Mouse (Mus musculus): ENCODE results near the gene Tsc2. TPM values are rescaled to one million over a fixed set of nuclear protein-coding genes. Genes with fewer than 3 reads are reported as not detected.

The Tsc2 gene
- polyA plus RNA-seq, 1 experiment = 95.3 TPM

DNA sequence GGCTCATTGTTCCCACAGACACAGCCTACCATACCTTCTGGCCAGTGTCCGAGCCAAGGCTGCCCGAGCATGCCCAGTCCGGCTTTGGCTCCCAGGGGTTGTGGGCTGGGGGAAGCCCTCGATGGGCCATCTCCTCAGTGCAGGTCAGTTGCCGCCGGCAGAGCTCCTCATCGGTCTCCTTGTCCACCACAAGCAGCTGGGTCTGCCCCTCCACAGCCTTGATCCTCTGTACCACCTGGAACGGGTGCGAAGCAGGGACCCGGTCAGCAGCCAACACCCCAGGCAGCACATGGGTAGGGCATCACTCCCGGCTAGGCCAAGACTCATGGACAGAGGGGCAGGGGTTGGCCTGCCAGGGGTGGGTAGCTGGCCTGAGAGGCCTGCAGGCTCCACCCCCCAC is 15.1 kb upstream of the Tsc2 start:
- DNase-seq (ENCODE audit: low spot score) = no peak

GRCm38 (mm10) chr17:24646381-24646780 is 14.0 kb upstream of the Tsc2 start:
- DNase-seq (ENCODE audit: low spot score) = no peak

- no peak for DNase-seq (ENCODE audit: low spot score)
These were observed 13.5 kb upstream of the Tsc2 start for GRCm38 (mm10) chr17:24645916-24646315.

DNA sequence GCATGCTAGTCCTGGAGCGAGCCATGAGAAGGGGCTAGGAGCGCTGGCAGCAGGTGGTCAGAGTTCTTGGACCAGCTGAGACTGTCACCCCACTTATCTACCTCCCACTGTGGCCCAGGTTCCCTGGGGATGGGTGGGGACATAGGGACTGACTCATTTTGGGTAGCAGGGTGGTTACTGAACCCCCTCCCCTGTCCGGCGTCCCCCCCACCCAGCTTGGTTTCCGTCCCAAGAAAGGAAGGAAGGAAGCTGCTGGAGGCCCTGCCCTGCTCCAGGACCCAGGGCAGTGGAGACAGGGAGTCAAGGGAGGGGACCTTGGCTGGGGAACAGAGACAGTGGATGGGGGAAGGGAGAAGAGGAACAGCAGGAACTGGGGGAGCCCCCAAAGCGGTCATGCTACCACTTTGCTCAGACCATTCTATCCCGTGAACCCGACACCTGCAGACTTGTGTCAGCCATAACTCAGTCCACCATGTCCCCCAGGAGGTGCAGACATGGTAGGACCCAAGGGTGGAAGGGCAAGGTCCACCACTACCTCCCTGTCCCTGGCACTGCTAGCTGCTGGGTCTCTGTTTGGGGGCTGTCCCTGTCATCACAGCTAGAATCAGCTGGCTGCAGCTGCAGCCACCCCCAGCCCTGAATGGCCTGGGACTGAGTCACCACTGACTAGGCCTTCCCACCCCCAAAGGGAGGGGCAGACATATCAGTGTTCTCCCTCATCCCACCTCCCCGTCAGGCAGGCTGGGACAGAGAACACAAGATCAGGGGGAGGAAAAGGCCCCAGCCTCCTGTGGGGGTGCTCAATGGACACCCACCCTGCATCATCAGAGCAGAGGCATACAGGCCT is 12.7 kb upstream of the Tsc2 start:
- no peak for DNase-seq (ENCODE audit: low spot score)

DNA sequence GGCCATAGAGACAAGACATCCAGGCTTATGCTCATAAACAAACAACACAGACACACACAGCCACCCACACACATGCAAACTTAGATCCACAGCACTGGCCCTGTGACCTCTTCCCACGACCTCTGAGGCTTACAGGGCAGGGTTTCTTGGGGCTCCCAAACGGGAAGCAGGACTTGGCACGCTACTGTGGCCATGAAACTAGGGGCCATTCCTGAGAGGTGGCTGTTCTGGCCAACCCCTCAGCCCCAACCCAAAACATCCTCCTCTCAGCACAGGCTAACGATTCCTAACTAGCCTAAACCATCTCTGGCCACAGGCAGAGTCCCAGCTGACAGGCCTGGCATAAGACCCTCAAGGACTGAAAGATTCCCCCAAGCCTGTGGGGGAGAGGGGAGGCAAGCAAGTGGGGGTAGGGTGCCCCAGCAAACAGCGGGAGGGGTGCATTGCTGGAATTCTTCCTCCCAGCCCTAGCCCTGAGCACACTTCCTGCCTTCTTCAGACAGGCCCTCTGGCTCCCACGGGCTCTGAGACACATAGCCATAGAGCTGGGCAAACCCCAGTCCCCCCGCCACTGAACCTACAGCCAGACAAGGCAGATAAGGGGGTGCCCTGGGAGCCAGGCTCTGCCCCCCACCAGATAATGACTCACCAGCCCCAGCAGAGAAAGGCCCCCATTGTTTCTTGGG is 11.7 kb upstream of the Tsc2 start:
- DNase-seq (ENCODE audit: low spot score) = no peak

GRCm38 (mm10) chr17:24642791-24643343 is 10.4 kb upstream of the Tsc2 start:
- DNase-seq (ENCODE audit: low spot score) = no peak

- no peak for DNase-seq (ENCODE audit: low spot score)
These were observed 9.5 kb upstream of the Tsc2 start for GRCm38 (mm10) chr17:24641944-24642343.

GRCm38 (mm10) chr17:24640581-24640980 is 8.2 kb upstream of the Tsc2 start:
- no peak for DNase-seq (ENCODE audit: low spot score)

- DNase-seq (ENCODE audit: low spot score) = no peak
These were observed 7.7 kb upstream of the Tsc2 start for GRCm38 (mm10) chr17:24640119-24640518.

- DNase-seq (ENCODE audit: low spot score) = no peak
These were observed 7.2 kb upstream of the Tsc2 start for GRCm38 (mm10) chr17:24639571-24639988.

DNA sequence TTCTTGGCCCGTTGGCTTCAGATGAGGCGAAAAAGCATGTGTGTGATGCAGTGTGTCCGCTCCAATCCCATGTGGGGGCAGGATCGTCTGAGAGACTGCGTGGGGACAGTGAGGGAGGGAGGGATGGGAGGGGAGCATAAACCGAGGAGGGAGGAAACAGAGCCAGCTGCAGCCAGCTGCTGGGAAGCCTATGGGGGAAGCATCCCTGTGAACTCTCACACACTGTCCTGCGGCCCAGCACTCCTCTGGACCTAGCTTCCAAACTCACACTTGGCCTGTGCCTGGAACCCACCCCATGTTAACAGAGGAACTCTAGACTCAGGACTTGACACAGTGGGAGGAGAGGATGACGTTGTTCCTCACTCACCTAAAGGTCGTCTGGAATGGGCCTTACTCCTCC is 6.4 kb upstream of the Tsc2 start:
- DNase-seq (ENCODE audit: low spot score) = no peak

- DNase-seq (ENCODE audit: low spot score) = no peak
These were observed 5.8 kb upstream of the Tsc2 start for GRCm38 (mm10) chr17:24638214-24638613.

- DNase-seq (ENCODE audit: low spot score) = no peak
These were observed 4.5 kb upstream of the Tsc2 start for GRCm38 (mm10) chr17:24636781-24637481.

DNA sequence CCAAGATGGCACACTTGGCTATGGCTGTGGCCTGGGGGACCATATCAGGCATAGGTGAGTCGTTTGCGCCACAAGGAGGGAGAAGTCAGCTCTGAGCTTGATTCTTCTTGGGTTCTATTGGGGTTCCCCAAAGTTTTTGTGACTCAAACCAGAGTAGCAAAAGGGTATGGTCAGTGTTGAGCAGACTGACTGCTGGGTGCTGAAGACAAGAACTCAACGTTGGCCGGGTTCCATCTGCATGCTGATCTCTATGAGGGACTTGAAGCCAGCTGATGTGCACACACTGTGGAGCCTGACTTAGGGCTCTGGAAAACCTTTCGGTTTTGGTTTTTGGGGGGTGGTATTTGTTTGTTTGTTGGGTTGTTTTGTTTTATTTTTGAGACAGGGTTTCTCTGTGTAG is 3.3 kb upstream of the Tsc2 start:
- DNase-seq (ENCODE audit: low spot score) = no peak

GRCm38 (mm10) chr17:24635024-24635423 is 2.6 kb upstream of the Tsc2 start:
- DNase-seq (ENCODE audit: low spot score) = no peak

DNA sequence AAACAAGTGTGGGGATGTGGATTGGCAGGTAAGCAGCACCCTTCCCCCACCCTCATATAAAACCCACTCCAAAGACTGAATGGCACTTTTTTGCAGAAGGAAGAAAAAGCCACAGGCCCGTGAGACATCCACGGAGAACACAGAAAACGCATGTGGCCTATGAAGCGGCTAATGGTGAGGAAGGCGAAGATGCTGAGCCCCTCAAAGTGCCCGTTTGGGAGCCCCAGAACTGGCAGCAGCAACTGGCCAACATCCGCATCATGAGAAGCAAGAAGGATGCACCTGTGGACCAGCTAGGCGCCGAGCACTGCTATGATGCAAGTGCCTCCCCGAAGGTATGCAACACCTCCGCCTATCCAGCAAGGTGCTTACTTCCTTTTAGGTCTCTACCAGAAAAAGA is 1.4 kb upstream of the Tsc2 start:
- DNase-seq (ENCODE audit: low spot score) = no peak

DNA sequence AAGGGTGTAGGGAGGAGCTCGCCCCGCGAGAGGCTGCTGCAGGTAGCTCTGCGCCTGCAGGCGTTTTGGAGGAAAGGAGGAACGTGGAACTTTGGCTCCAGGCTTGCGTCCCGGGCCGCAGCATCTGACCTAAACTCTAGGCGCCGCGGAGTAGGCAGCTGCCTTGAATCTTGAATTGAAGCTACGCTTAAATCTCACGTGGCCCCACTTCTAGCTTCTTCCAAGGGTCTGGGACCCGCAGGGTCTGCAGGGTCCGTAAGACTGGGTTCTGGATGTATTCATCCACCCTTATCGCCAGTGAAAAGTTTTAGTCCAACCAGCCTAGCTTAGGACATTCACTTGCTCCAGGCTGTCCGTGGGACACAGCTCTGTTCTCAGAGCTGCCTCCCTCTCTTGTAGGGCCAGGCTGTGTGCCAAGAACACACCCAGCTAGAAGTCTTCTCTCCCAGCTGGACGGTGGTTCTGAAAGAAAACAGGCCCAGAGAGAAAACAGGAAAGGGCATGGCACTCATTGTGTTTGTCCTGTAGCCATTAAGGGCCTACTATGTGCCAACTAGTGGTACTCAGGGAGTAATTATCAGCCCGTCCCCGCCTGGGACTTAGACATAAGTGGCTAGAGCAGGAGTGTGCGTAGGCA is 501 bp upstream of the Tsc2 start:
- DNase-seq (ENCODE audit: low spot score) = no peak

GRCm38 (mm10) chr17:24630072-24630471 is 2.4 kb downstream of the Tsc2 start:
- no peak for DNase-seq (ENCODE audit: low spot score)

DNA sequence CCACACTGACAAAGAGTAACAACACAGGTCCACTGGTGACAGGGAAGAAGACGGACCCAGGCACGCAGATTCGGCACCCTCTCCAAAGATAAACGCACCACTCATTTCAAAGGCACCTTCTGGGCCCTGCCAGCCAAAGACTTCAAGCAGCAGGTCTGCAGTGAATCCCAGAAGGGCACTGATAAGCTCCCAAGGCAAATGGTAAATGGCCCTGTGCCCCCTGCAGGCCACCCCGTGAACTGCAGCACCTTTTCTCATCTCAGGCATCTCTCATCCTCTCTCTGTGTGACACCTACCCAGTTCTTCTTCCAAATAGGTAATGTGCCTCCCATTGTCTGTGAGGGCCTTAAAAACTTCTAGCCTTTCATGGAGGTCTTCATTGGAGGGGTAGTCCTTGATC is 3.8 kb downstream of the Tsc2 start:
- no peak for DNase-seq (ENCODE audit: low spot score)

- no peak for DNase-seq (ENCODE audit: low spot score)
These were observed 7.0 kb downstream of the Tsc2 start for GRCm38 (mm10) chr17:24625472-24625871.

DNA sequence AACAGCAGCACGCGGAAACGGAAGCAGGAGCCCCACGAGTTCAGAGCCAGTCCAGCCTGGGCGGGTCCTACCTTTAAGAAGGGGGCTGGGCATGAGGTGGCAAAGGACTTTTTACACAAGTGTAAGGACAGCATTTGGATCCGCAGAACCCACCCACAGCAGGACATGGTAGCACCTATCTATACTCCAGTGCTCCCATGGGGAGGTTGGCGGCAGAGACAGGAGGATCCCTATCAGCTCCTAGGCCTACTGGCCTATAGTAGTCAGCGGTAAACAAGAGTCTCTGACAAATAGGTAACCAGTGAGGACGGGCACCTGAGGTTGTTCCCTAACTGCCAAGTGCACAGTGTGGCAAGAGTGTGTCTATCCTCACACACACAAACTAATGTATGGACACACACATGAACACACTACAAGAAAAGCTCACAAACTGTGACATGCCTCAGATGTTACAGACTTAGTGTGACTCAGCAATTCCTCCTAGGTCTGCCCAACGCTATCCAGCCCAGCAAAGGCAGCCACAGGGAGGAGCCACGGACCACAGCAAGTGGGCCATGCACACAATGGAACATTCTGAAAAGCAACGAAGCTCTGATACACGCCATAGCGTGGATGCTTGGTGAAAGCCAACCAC is 14.8 kb downstream of the Tsc2 start:
- DNase-seq (ENCODE audit: low spot score) = no peak
